16 mouse cellular contexts compared by ENCODE assay signal in the genomic region with DNA sequence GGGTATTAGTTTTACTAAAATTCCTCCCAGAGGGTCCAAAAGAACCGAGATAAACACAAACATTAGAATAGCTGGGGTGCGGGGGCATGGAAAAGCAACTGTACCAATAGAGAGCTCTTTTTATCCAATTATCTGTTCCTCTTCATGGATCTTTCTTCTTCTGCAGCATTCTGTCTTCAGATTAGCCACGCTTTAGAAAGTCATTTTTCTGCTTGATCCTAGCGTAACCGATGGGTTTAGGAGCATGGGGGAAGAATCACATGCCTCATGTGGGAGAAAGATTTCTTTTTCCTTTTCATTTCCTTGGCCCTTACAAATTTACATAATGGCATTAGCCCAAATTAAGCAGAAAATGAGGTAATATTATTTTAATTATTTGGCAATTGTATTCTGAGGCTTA. TPM values are rescaled to one million over a fixed set of nuclear protein-coding genes. Genes with fewer than 3 reads are reported as not detected.
DNase-seq lines count a peak whose midpoint lies in the region; ATAC-seq and TF ChIP-seq lines count a peak whose summit lies in the region.
"Had no signal": no experiment of that assay in that cellular context is flagged by ENCODE, and none has a peak within 500 bp of the region (broad histone marks: within the 10 kb centered on the region; RNA-seq: fewer than 3 reads in every experiment).

No protein-coding gene starts in this region.

- 0 out of 2 replicates have a peak, but pooled peaks have one; percentile 37 for ATAC-seq in forebrain, embryonic 16.5 days
- no peak for ATAC-seq in forebrain, postnatal 0 days
- peak; percentile 42; the same call in 1 of the 2 replicates for ATAC-seq in limb, embryonic 13.5 days (ENCODE audit: low FRiP score, low read depth)
- peak; percentile 78 for ATAC-seq in midbrain, embryonic 15.5 days (replicated peaks)
- ATAC-seq in kidney, embryonic 15.5 days (replicated peaks; ENCODE audit: low FRiP score) = no peak
- ATAC-seq: intestine, embryonic 15.5 days had no signal

- no peak overlapping the region for H3K4me2 ChIP-seq in forebrain, embryonic 16.5 days (ENCODE audit: low read length)
- H3K4me2 ChIP-seq in forebrain, postnatal 0 days (ENCODE audit: low read depth) = no peak overlapping the region
- no peak overlapping the region for H3K4me2 ChIP-seq in limb, embryonic 13.5 days (replicated peaks)
- no peak overlapping the region for H3K4me2 ChIP-seq in midbrain, embryonic 15.5 days
- no peak overlapping the region for H3K4me2 ChIP-seq in kidney, embryonic 15.5 days
- H3K4me2 ChIP-seq: heart, embryonic 12.5 days; intestine, embryonic 15.5 days; liver, embryonic 15.5 days had no signal

- no peaks in the 10 kb centered on the region for H3K36me3 ChIP-seq in forebrain, embryonic 16.5 days (ENCODE audit: control insufficient read depth, insufficient read depth)
- no peaks in the 10 kb centered on the region for H3K36me3 ChIP-seq in forebrain, postnatal 0 days (ENCODE audit: insufficient read depth)
- no peaks in the 10 kb centered on the region for H3K36me3 ChIP-seq in limb, embryonic 13.5 days
- H3K36me3 ChIP-seq in midbrain, embryonic 15.5 days (replicated peaks) = no peaks in the 10 kb centered on the region
- no peaks in the 10 kb centered on the region for H3K36me3 ChIP-seq in kidney, embryonic 15.5 days
- H3K36me3 ChIP-seq: heart, embryonic 12.5 days; intestine, embryonic 15.5 days; liver, embryonic 15.5 days had no signal

- H3K4me3 ChIP-seq in forebrain, embryonic 16.5 days (replicated peaks; ENCODE audit: low read length) = no peak overlapping the region
- no peak overlapping the region for H3K4me3 ChIP-seq in forebrain, postnatal 0 days (ENCODE audit: low read depth, low read length)
- no peak overlapping the region for H3K4me3 ChIP-seq in limb, embryonic 13.5 days
- no peak overlapping the region for H3K4me3 ChIP-seq in midbrain, embryonic 15.5 days
- H3K4me3 ChIP-seq in kidney, embryonic 15.5 days (replicated peaks) = no peak overlapping the region
- H3K4me3 ChIP-seq: heart, embryonic 12.5 days; intestine, embryonic 15.5 days; liver, embryonic 15.5 days had no signal

- no peak overlapping the region for H3K27ac ChIP-seq in forebrain, embryonic 16.5 days (ENCODE audit: low read length)
- no peak overlapping the region for H3K27ac ChIP-seq in forebrain, postnatal 0 days (ENCODE audit: low read depth, low read length)
- H3K27ac ChIP-seq in limb, embryonic 13.5 days = peak overlapping the region; percentile 81
- H3K27ac ChIP-seq in midbrain, embryonic 15.5 days = no peak overlapping the region
- H3K27ac ChIP-seq in kidney, embryonic 15.5 days = no peak overlapping the region
- H3K27ac ChIP-seq: intestine, embryonic 15.5 days; liver, embryonic 15.5 days; macrophage had no signal

- no peaks in the 10 kb centered on the region for H3K9me3 ChIP-seq in forebrain, embryonic 16.5 days (ENCODE audit: control insufficient read depth, low read length)
- no peaks in the 10 kb centered on the region for H3K9me3 ChIP-seq in forebrain, postnatal 0 days (ENCODE audit: low read length)
- H3K9me3 ChIP-seq in limb, embryonic 13.5 days = no peaks in the 10 kb centered on the region
- H3K9me3 ChIP-seq in midbrain, embryonic 15.5 days = no peaks in the 10 kb centered on the region
- H3K9me3 ChIP-seq in kidney, embryonic 15.5 days (replicated peaks) = no peaks in the 10 kb centered on the region
- H3K9me3 ChIP-seq: heart, embryonic 12.5 days; intestine, embryonic 15.5 days; liver, embryonic 15.5 days had no signal

- H3K9ac ChIP-seq in forebrain, embryonic 16.5 days (replicated peaks; ENCODE audit: low read depth, low read length) = no peak overlapping the region
- H3K9ac ChIP-seq in forebrain, postnatal 0 days = no peak overlapping the region
- no peak overlapping the region for H3K9ac ChIP-seq in limb, embryonic 13.5 days
- H3K9ac ChIP-seq in midbrain, embryonic 15.5 days = no peak overlapping the region
- H3K9ac ChIP-seq in kidney, embryonic 15.5 days = no peak overlapping the region
- H3K9ac ChIP-seq: heart, embryonic 12.5 days; intestine, embryonic 15.5 days; liver, embryonic 15.5 days had no signal

- WGBS in forebrain, embryonic 16.5 days = 44% methylated on average over 5 of the region's 5 CpGs
- WGBS in forebrain, postnatal 0 days = 38% methylated on average over 5 of the region's 5 CpGs
- 39% methylated on average over 5 of the region's 5 CpGs for WGBS in limb, embryonic 13.5 days
- 35% methylated on average over 5 of the region's 5 CpGs for WGBS in midbrain, embryonic 15.5 days
- WGBS in kidney, embryonic 15.5 days = 85% methylated on average over 5 of the region's 5 CpGs

- H3K4me1 ChIP-seq in forebrain, embryonic 16.5 days (replicated peaks; ENCODE audit: control insufficient read depth, insufficient read depth, low read length) = peaks cover 5% of the 10 kb centered on the region
- no peaks in the 10 kb centered on the region for H3K4me1 ChIP-seq in forebrain, postnatal 0 days (ENCODE audit: insufficient read depth)
- peaks cover 30% of the 10 kb centered on the region for H3K4me1 ChIP-seq in limb, embryonic 13.5 days
- peaks cover 7% of the 10 kb centered on the region for H3K4me1 ChIP-seq in midbrain, embryonic 15.5 days
- no peaks in the 10 kb centered on the region for H3K4me1 ChIP-seq in kidney, embryonic 15.5 days
- H3K4me1 ChIP-seq: intestine, embryonic 15.5 days; liver, embryonic 15.5 days had no signal

- DNase-seq in forebrain, postnatal 0 days = no peak
- DNase-seq in brain, embryonic 14.5 days (ENCODE audit: low read depth) = peak; percentile 57
- no peak for DNase-seq in adrenal gland, adult 18-20 months (ENCODE audit: low spot score in 2 of 2)
- DNase-seq in gastrocnemius, postnatal 4 days (ENCODE audit: low spot score in 2 of 2) = no peak
- DNase-seq: adrenal gland, adult 8-10 months; cerebellum, adult 11 months; cerebellum, postnatal 36 days; left cerebral cortex, postnatal 4 days had no signal

- H3K27me3 ChIP-seq in forebrain, embryonic 16.5 days (replicated peaks; ENCODE audit: control insufficient read depth, insufficient read depth, low read length) = no peaks in the 10 kb centered on the region
- H3K27me3 ChIP-seq in forebrain, postnatal 0 days (ENCODE audit: insufficient read depth, low read length) = no peaks in the 10 kb centered on the region
- H3K27me3 ChIP-seq in limb, embryonic 13.5 days = no peaks in the 10 kb centered on the region
- H3K27me3 ChIP-seq in midbrain, embryonic 15.5 days (replicated peaks) = no peaks in the 10 kb centered on the region
- H3K27me3 ChIP-seq in kidney, embryonic 15.5 days = no peaks in the 10 kb centered on the region
- H3K27me3 ChIP-seq: heart, embryonic 12.5 days; intestine, embryonic 15.5 days; liver, embryonic 15.5 days had no signal

- no peak for TF ChIP-seq CTCF in forebrain, postnatal 0 days (IDR thresholded peaks at IDR 0.05; ENCODE audit: low read depth)
- no peak for TF ChIP-seq CTCF in brain, embryonic 14.5 days (IDR thresholded peaks at IDR 0.05; ENCODE audit: borderline replicate concordance, extremely low read depth, insufficient read depth, insufficient read length)

- no peak for TF ChIP-seq POLR2A in brain, embryonic 14.5 days (IDR thresholded peaks at IDR 0.05; ENCODE audit: borderline replicate concordance, extremely low read depth, insufficient read depth, insufficient read length, poor library complexity, severe bottlenecking)

RNA-seq across cellular contexts. Expression of gene N6amt1, which starts 35.0 kb away (rescaled TPM):
- 13.8 and 17.5 TPM in 2 replicates for polyA plus RNA-seq in forebrain, embryonic 16.5 days (2015; fragmentation: Nextera tagmentation; extraction: Ambion mirVana)
- 16.5 and 16.6 TPM in 2 replicates for total RNA-seq in forebrain, postnatal 0 days (2014; rRNA removed)
- 23.0 and 32.2 TPM in 2 replicates for polyA plus RNA-seq in forebrain, postnatal 0 days (2015; fragmentation: Nextera tagmentation; extraction: Ambion mirVana)
- polyA plus RNA-seq in brain, embryonic 14.5 days (2012; rRNA removed) = 15.8 and 17.7 TPM in 2 replicates
- polyA plus RNA-seq in limb, embryonic 13.5 days (2015; fragmentation: Nextera tagmentation; extraction: Ambion mirVana) = 32.6 and 35.6 TPM in 2 replicates
- 20.7 and 21.9 TPM in 2 replicates for polyA plus RNA-seq in midbrain, embryonic 15.5 days (2015; fragmentation: Nextera tagmentation; extraction: Ambion mirVana)
- 10 to 100 TPM; 15.7 to 19.7 TPM for total RNA-seq in adrenal gland, adult 18-20 months (2021)
- 28.4 and 29.5 TPM in 2 replicates for polyA plus RNA-seq in kidney, embryonic 15.5 days (2015; fragmentation: Nextera tagmentation; extraction: Ambion mirVana)
- total RNA-seq in gastrocnemius, postnatal 4 days (2021) = 10 to 100 TPM; 14.0 to 14.4 TPM

Comparison
In these comparisons a context has a peak if more than half of its experiments do, and no peak if none do; other contexts are left out.
1. ATAC-seq: peak in forebrain, embryonic 16.5 days (single experiment), limb, embryonic 13.5 days (single experiment) and midbrain, embryonic 15.5 days (single experiment); none in forebrain, postnatal 0 days (single experiment) and kidney, embryonic 15.5 days (single experiment).